Mouse (Mus musculus): ENCODE measurements around the gene Zc3h7a. TPM values are rescaled to one million over a fixed set of nuclear protein-coding genes. Genes with fewer than 3 reads are reported as not detected.

The Zc3h7a gene
- 113 and 127 TPM in 2 replicates for polyA plus RNA-seq (2012; rRNA removed)

DNA sequence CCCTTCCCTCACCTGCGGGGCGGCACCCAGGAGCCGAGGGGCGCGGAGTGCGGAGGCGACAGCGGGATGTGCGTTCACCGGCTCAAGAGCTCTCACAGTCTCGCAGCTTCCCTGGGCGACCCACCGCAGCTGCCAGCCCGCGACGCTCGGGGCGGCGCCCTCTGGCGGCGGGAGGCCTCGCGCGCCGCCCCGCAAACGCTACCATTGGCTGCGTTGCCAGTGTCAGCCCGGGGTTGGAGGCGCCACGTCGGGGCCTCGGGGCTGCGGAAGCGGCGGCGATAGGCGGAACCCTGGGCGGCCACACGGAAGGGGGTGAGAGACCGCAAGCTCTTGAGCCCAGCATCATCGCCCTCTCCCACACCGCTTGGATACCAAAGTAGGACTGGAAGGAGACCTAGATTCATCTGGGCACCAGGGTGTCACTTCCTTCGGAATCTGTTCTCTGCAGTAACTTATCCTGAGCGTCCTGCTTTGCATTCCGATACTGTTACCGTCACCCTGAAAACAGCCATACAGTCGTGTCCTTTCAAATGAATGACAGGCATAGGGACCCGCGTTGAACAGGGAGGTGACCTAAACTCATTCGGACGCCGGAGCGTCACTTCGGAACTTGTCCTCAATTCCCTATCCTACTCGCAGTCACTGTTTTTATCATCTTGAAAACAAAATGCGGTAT lies at the start of gene Zc3h7a:
Gene Zc3h7a, minus strand, starts transcription at position 186 of the 676 bp plus-strand sequence.
- TF ChIP-seq POLR2A (IDR thresholded peaks at IDR 0.05; ENCODE audit: borderline replicate concordance, extremely low read depth, insufficient read depth, insufficient read length, poor library complexity, severe bottlenecking) (peak; percentile 84), CTCF (IDR thresholded peaks at IDR 0.05; ENCODE audit: borderline replicate concordance, extremely low read depth, insufficient read depth, insufficient read length) (peak; percentile 82)
- peak; percentile 94 for DNase-seq (ENCODE audit: low read depth)

DNA sequence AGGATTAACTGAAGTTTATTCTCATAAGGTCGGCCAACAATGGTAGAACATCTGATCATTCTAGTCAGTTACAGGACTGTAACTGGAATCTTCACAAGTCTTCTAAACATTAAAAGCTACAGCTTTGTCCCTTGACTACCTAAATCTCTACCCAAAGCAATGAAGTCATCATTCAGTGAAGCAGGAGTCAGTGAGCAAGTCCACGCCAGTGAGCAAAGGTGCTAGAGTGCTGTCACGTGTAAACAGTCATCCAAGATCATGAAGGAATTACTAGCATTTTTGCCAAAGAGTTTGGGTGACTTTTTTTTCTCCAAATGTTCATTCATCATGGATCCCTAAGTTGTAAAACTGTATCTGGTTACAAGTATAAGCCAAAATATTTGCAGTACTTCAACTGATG lies 41.6 kb upstream of the Zc3h7a start:
- no peak for TF ChIP-seq POLR2A (IDR thresholded peaks at IDR 0.05; ENCODE audit: borderline replicate concordance, extremely low read depth, insufficient read depth, insufficient read length, poor library complexity, severe bottlenecking)
- TF ChIP-seq CTCF (IDR thresholded peaks at IDR 0.05; ENCODE audit: borderline replicate concordance, extremely low read depth, insufficient read depth, insufficient read length): no peak
- DNase-seq (ENCODE audit: low read depth): no peak

DNA sequence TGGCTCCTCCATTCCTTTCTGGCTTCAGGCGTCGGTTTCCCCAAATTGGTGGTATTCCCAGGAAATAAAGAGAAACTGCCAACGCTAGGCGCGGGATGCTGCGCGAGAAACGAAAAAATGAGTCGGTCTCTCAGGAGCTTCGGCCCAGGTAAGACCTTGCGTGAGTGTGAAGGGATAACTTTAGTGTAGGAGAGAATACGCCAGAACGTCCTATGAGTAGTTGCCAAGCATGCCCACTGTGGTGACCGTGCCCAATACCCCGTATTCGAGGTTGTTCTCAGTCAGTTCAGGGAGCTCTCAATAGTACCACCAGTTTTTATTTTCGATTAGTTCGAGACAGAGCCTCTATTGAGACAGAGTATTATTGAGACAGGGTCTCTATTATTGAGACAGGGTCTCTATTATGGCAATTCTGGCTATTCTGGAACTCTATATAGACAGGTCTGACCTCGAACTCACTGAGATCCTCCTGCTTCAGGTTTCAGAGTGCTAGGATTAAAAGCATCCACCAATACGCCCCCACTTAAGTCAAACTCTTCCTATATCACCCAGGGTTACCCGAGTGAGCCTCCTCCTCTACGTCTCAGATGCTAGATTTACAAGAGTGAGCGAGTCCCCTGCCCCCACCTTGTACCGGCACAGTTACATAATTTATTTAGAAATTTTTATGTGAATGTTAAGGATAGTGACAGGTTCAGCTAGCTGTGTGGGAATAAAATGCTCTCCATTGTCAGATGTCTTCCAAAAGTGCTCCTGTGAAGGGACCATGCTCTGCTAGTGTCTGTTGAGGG lies 27.6 kb upstream of the Zc3h7a start:
- TF ChIP-seq POLR2A (IDR thresholded peaks at IDR 0.05; ENCODE audit: borderline replicate concordance, extremely low read depth, insufficient read depth, insufficient read length, poor library complexity, severe bottlenecking) (no peak), CTCF (IDR thresholded peaks at IDR 0.05; ENCODE audit: borderline replicate concordance, extremely low read depth, insufficient read depth, insufficient read length) (no peak)
- DNase-seq (ENCODE audit: low read depth): no peak

DNA sequence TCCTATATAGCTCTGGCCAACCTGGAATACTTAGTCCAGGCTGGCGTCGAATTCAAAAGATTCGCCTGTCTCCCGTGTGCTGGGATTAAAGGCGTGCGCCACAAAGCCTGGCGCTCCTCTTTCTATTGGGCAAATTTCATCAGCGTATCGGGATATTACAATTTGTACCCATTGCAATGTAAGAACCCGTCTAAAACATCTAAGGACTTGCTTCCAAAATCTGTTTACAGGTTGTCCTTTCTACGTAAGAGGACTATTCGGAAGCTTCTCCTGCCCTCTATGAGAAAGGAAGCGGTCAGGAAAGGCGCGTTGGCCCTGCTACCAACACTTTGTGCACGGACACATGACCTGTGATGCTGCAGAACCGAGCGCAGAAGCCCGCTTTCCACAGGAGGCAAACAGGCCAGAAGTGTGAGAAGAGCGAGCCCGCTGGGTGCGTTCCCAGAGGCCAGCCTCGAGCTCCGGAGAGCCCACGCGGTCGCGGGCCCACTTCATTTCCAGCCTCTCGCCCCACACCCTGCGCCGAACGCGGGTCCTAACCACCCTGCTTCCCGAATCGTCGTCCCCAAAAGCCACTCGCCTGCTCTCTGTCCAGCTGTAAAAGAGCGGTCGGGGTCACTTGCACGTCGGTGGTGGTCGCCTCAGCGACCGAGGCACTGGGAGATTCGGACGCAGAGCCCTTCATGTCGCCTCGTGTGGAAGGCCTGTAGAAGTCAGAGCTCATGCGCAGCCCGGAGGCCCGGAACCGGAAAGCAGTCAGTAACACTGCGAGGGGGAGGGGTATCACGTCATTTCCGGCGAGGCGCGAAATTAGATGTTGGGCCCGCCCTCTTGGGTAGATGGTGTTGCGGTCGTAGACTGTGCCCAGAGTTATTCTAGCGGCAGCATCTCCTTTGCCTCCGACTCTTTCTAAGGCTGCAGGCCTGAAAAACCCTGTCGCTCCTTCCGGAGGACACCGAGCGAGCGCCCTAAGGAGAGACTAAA lies 26.7 kb upstream of the Zc3h7a start, which contains the start of gene Rsl1d1:
Gene Rsl1d1, minus strand, starts transcription at position 761 of the 984 bp plus-strand sequence.
- DNase-seq (ENCODE audit: low read depth): peak; percentile 98
- TF ChIP-seq POLR2A (IDR thresholded peaks at IDR 0.05; ENCODE audit: borderline replicate concordance, extremely low read depth, insufficient read depth, insufficient read length, poor library complexity, severe bottlenecking) (peak; percentile 55; the same call in 1 of the 2 replicates), CTCF (IDR thresholded peaks at IDR 0.05; ENCODE audit: borderline replicate concordance, extremely low read depth, insufficient read depth, insufficient read length) (no peak)

DNA sequence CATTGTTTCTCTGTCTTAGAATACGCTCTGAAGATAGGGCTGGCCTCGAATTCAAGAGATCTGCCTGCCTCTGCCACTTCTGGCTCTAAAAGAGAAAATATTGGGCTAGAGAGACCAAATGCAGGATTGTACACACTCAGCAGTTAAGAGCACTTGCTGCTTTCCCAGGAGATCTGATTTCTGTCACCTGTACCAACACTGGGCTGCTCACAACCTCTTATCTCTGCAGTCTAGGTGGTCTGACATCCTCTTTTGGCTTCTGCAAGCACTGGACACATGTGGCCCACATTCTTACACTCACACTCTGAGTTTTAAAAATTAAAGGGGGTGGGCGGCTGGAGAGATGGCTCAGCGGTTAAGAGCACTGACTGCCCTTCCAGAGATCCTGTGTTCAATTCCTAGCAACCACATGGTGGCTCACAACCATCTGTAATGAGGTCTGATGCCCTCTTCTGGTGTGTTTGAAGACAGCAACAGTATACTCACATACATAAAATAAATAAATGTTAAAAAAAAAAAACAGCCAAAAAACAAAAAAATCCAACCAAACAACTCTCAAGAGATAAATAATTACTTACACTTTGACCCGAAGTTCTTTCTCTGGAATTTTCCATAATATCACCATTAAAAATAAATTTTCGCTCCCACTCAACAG lies 25.7 kb upstream of the Zc3h7a start:
- DNase-seq (ENCODE audit: low read depth): no peak
- TF ChIP-seq POLR2A (IDR thresholded peaks at IDR 0.05; ENCODE audit: borderline replicate concordance, extremely low read depth, insufficient read depth, insufficient read length, poor library complexity, severe bottlenecking): no peak

DNA sequence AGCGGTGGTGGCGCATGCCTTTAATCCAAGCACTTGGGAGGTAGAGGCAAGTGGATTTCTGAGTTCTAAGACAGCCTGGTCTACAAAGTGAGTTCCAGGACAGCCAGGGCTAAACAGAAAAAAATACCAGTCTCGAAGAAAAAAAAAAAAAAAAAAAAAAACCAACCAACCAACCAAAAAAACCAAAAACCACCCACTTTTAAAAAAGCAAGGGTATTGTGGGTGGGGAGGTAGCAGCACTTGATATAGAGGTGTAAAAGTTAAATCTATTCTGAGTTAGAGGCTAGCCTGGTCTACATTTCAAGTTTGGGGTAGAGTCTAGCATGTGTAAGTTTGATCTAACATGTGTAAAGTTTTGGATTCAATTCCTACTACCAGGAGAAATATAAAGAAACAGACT lies 24.1 kb upstream of the Zc3h7a start:
- TF ChIP-seq CTCF (IDR thresholded peaks at IDR 0.05; ENCODE audit: borderline replicate concordance, extremely low read depth, insufficient read depth, insufficient read length): no peak

DNA sequence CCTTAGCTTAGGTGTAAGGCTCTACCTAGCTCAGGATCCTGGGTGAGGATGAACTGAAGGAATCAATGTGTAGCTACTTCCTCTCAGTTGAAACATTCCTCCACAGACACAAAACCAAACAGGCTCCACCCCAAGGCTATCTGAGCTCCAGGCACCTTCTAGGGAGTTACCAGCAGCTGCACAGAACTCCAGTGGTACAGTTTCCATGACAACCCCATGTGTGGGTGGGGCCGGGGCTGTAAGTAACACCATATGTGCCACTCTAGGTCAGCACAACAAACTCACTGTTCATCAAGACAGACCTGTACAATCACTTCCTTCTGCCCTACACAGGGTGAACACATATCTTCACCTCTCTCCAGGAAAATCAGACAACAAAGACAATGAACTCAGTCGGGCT lies 22.3 kb upstream of the Zc3h7a start:
- DNase-seq (ENCODE audit: low read depth): no peak

More for the DNA sequence above, 24.1 kb upstream of the Zc3h7a start:
- no peak for DNase-seq (ENCODE audit: low read depth)

DNA sequence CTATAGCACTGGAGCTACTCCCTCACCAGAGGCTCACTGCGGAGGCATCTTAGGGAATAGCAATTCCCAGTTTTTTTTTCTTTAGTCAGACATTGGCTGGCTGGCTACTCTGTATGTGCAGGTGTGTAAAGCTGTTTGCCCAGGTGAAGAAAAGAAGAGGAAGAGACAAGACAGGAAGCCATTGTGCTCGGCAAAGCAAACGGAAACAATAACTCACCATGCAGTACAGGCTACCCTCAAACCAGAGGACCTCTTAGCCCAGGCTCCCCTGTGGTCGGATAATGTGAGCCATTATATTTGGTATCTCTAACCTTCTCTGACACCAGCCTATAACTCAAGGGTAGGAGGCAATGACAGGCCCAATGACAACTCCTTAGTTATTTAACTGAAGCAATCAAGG lies 20.9 kb upstream of the Zc3h7a start:
- TF ChIP-seq CTCF (IDR thresholded peaks at IDR 0.05; ENCODE audit: borderline replicate concordance, extremely low read depth, insufficient read depth, insufficient read length) (no peak), POLR2A (IDR thresholded peaks at IDR 0.05; ENCODE audit: borderline replicate concordance, extremely low read depth, insufficient read depth, insufficient read length, poor library complexity, severe bottlenecking) (no peak)
- no peak for DNase-seq (ENCODE audit: low read depth)

More for the DNA sequence above, 22.3 kb upstream of the Zc3h7a start:
- TF ChIP-seq CTCF (IDR thresholded peaks at IDR 0.05; ENCODE audit: borderline replicate concordance, extremely low read depth, insufficient read depth, insufficient read length) (no peak), POLR2A (IDR thresholded peaks at IDR 0.05; ENCODE audit: borderline replicate concordance, extremely low read depth, insufficient read depth, insufficient read length, poor library complexity, severe bottlenecking) (no peak)

DNA sequence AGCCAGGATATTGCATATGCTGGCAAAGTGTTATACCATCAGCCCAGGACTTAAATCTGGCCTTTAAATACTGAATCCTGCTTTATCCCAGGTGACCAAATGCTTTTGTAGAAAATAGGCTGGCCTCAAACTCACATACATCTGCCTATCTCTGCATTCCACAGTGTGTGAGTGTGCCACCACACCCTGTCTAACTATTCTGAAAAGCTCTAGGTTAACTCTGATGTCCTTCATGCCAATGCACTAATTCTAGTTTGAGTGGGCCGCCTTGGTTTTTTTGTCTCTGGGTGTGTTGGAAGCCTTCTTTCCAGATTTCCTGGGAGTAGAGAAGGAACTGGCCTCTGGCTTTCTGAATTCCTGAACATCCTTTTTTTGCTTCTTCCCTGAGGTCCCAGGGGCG lies 17.0 kb upstream of the Zc3h7a start:
- no peak for DNase-seq (ENCODE audit: low read depth)
- no peak for TF ChIP-seq POLR2A (IDR thresholded peaks at IDR 0.05; ENCODE audit: borderline replicate concordance, extremely low read depth, insufficient read depth, insufficient read length, poor library complexity, severe bottlenecking)
- no peak for TF ChIP-seq CTCF (IDR thresholded peaks at IDR 0.05; ENCODE audit: borderline replicate concordance, extremely low read depth, insufficient read depth, insufficient read length)

DNA sequence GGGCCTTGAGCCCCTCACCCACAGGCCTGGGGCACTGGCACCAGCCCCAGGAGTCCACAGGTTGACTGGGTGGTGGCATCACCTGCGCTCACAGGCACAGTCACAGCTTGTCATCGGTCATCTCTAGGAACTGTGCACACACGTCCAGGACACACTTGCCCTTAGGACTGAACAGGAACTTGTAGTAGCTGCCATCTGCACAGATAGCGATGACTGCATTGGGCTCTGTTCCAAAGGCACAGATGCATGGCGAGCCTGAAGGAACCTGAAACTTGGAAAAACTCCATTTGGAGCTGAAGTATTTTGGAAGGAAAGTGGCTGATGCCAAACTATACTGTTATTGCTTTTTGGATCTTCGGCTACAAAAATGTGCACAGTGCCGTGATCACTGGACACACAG lies 14.0 kb upstream of the Zc3h7a start:
- TF ChIP-seq CTCF (IDR thresholded peaks at IDR 0.05; ENCODE audit: borderline replicate concordance, extremely low read depth, insufficient read depth, insufficient read length) (no peak), POLR2A (IDR thresholded peaks at IDR 0.05; ENCODE audit: borderline replicate concordance, extremely low read depth, insufficient read depth, insufficient read length, poor library complexity, severe bottlenecking) (no peak)
- DNase-seq (ENCODE audit: low read depth): peak; percentile 61
